ENCODE assay signal across 8 mouse cellular contexts in genomic region chr3:89418170-89418860, GRCm38 (mm10). TPM values are rescaled to one million over a fixed set of nuclear protein-coding genes. Genes with fewer than 3 reads are reported as not detected.
DNase-seq lines count a peak whose midpoint lies in the region; ATAC-seq lines count a peak whose summit lies in the region.

Gene Cks1b (minus strand): TSS chr3:89418383.
Gene Shc1 (plus strand): TSS chr3:89418443.

- peak; percentile 97 for DNase-seq in T-cell, adult 2 months (ENCODE audit: low spot score)
- DNase-seq in cerebellum, postnatal 36 days: peak; percentile 83 to 86
- peak; percentile 90 to 97 for DNase-seq in frontal cortex, postnatal 36 days (ENCODE audit: low spot score in 2 of 2)
- DNase-seq in left cerebral cortex, adult 11 months (ENCODE audit: low spot score): peak; percentile 96
- DNase-seq in lung, postnatal 4 days: peak; percentile 95 to 98
- DNase-seq in retina, postnatal 7 days (ENCODE audit: low read depth, low spot score): peak; percentile 93
- DNase-seq in urinary bladder, adult 2 months (ENCODE audit: low spot score): peak; percentile 80

- H3K4me2 ChIP-seq in hindbrain, embryonic 15.5 days: peak within 1 kb of the TSS; percentile 96

- peak within 1 kb of the TSS; percentile 89 for H3K27ac ChIP-seq in hindbrain, embryonic 15.5 days (replicated peaks)

- H3K4me1 ChIP-seq in hindbrain, embryonic 15.5 days (replicated peaks): peaks cover 40% of the 10 kb centered on the region

- H3K9me3 ChIP-seq in hindbrain, embryonic 15.5 days: no peaks in the 10 kb centered on the region

- ATAC-seq in hindbrain, embryonic 15.5 days (ENCODE audit: low FRiP score, low read depth): peak; percentile 97

- under 1% methylated on average over 39 of the region's 39 CpGs for WGBS in hindbrain, embryonic 15.5 days

- peaks cover 11% of the 10 kb centered on the region for H3K36me3 ChIP-seq in hindbrain, embryonic 15.5 days

- H3K4me3 ChIP-seq in hindbrain, embryonic 15.5 days: peak within 1 kb of the TSS; percentile 64

- H3K27me3 ChIP-seq in hindbrain, embryonic 15.5 days: no peaks in the 10 kb centered on the region

- H3K9ac ChIP-seq in hindbrain, embryonic 15.5 days: peak within 1 kb of the TSS; percentile 56

RNA-seq across cellular contexts. Expression of gene Cks1b, which starts in this region (rescaled TPM):
- 95.9 and 110 TPM in 2 replicates for polyA plus RNA-seq in hindbrain, embryonic 15.5 days (2015; fragmentation: Nextera tagmentation; extraction: Ambion mirVana)
- polyA plus RNA-seq in urinary bladder, adult 2 months (2012; rRNA removed): 21.7 and 29.6 TPM in 2 replicates

RNA-seq across cellular contexts. Expression of gene Shc1, which starts in this region (rescaled TPM):
- polyA plus RNA-seq in hindbrain, embryonic 15.5 days (2015; fragmentation: Nextera tagmentation; extraction: Ambion mirVana): 20.0 and 21.8 TPM in 2 replicates
- 85.7 and 87.7 TPM in 2 replicates for polyA plus RNA-seq in urinary bladder, adult 2 months (2012; rRNA removed)

Comparison
In these comparisons a context has a peak if more than half of its experiments do, and no peak if none do; other contexts are left out.
1. Peak in every context shown above with its lines: DNase-seq, ATAC-seq, H3K4me3 ChIP-seq and H3K27ac ChIP-seq.